Mouse (Mus musculus): ENCODE measurements around the gene Srrd. TPM values are rescaled to one million over a fixed set of nuclear protein-coding genes. Genes with fewer than 3 reads are reported as not detected.
A peak's percentile ranks its signal among the peaks of the same experiment; 100 is the strongest.

Srrd gene
- polyA plus RNA-seq, 1 experiment from 2014 or later, result 30.0 TPM

- WGBS, result 65% methylated on average over 5 of the region's 5 CpGs
- Histone ChIP-seq H3K9me3 (replicated peaks; ENCODE audit: low read length) (no peaks in the 10 kb centered on the region), H3K4me3 (replicated peaks; ENCODE audit: low read depth, low read length) (no peak overlapping the region), H3K4me1 (replicated peaks; ENCODE audit: insufficient read depth, low read length) (0 out of 2 replicates have a peak, but pooled peaks cover 11% of the 10 kb centered on the region), H3K4me2 (ENCODE audit: low read length) (no peak overlapping the region), H3K9ac (ENCODE audit: low read depth, low read length) (no peak overlapping the region), H3K27ac (peak overlapping the region; percentile 42; the same call in 1 of the 2 replicates), H3K36me3 (ENCODE audit: insufficient read depth, low read length) (peaks cover 33% of the 10 kb centered on the region), H3K27me3 (ENCODE audit: insufficient read depth, low read length) (no peaks in the 10 kb centered on the region)
- DNase-seq (ENCODE audit: low spot score) (peak; percentile 40), ATAC-seq (replicated peaks; ENCODE audit: low FRiP score, low read depth) (peak; percentile 73; the same call in 1 of the 2 replicates)
- peak; percentile 48 for TF ChIP-seq CTCF (IDR thresholded peaks at IDR 0.05; ENCODE audit: low read depth)
These were observed 26.4 kb downstream of the Srrd start for GRCm38 (mm10) chr5:112316468-112316867.

GRCm38 (mm10) chr5:112313222-112313885, 29.5 kb downstream of the Srrd start:
- no peaks in the 10 kb centered on the region for H3K27me3 ChIP-seq (ENCODE audit: insufficient read depth, low read length)
- H3K36me3 ChIP-seq (ENCODE audit: insufficient read depth, low read length), result peaks cover 59% of the 10 kb centered on the region
- H3K4me2 ChIP-seq (ENCODE audit: low read length), result no peak overlapping the region
- H3K4me1 ChIP-seq (replicated peaks; ENCODE audit: insufficient read depth, low read length), result 0 out of 2 replicates have a peak, but pooled peaks cover 11% of the 10 kb centered on the region
- 89% methylated on average over 11 of the region's 11 CpGs for WGBS
- ATAC-seq (replicated peaks; ENCODE audit: low FRiP score, low read depth) (no peak), DNase-seq (ENCODE audit: low spot score) (no peak)
- H3K27ac ChIP-seq, result no peak overlapping the region
- no peak for TF ChIP-seq CTCF (IDR thresholded peaks at IDR 0.05; ENCODE audit: low read depth)
- H3K9me3 ChIP-seq (replicated peaks; ENCODE audit: low read length), result no peaks in the 10 kb centered on the region
- H3K4me3 ChIP-seq (replicated peaks; ENCODE audit: low read depth, low read length), result no peak overlapping the region
- H3K9ac ChIP-seq (ENCODE audit: low read depth, low read length), result no peak overlapping the region

GRCm38 (mm10) chr5:112305842-112306241, 37.0 kb downstream of the Srrd start:
- H3K4me1 ChIP-seq (replicated peaks; ENCODE audit: insufficient read depth, low read length), result no peaks in the 10 kb centered on the region
- DNase-seq (ENCODE audit: low spot score), result no peak
- no peaks in the 10 kb centered on the region for H3K9me3 ChIP-seq (replicated peaks; ENCODE audit: low read length)
- WGBS, result 76% methylated on average over 5 of the region's 5 CpGs
- no peak overlapping the region for H3K4me2 ChIP-seq (ENCODE audit: low read length)
- no peak for TF ChIP-seq CTCF (IDR thresholded peaks at IDR 0.05; ENCODE audit: low read depth)
- ATAC-seq (replicated peaks; ENCODE audit: low FRiP score, low read depth), result no peak
- H3K27me3 ChIP-seq (ENCODE audit: insufficient read depth, low read length), result no peaks in the 10 kb centered on the region
- no peak overlapping the region for H3K9ac ChIP-seq (ENCODE audit: low read depth, low read length)
- H3K36me3 ChIP-seq (ENCODE audit: insufficient read depth, low read length), result peaks cover 36% of the 10 kb centered on the region
- H3K4me3 ChIP-seq (replicated peaks; ENCODE audit: low read depth, low read length), result no peak overlapping the region
- H3K27ac ChIP-seq, result no peak overlapping the region

- H3K9ac ChIP-seq (ENCODE audit: low read depth, low read length), result no peak overlapping the region
- H3K36me3 ChIP-seq (ENCODE audit: insufficient read depth, low read length), result 0 out of 2 replicates have a peak, but pooled peaks cover 5% of the 10 kb centered on the region
- H3K27ac ChIP-seq, result no peak overlapping the region
- no peaks in the 10 kb centered on the region for H3K27me3 ChIP-seq (ENCODE audit: insufficient read depth, low read length)
- no peak for TF ChIP-seq CTCF (IDR thresholded peaks at IDR 0.05; ENCODE audit: low read depth)
- ATAC-seq (replicated peaks; ENCODE audit: low FRiP score, low read depth), result no peak
- H3K4me3 ChIP-seq (replicated peaks; ENCODE audit: low read depth, low read length), result no peak overlapping the region
- DNase-seq (ENCODE audit: low spot score), result no peak
- H3K4me1 ChIP-seq (replicated peaks; ENCODE audit: insufficient read depth, low read length), result no peaks in the 10 kb centered on the region; the same call in 1 of the 2 replicates
- no peak overlapping the region for H3K4me2 ChIP-seq (ENCODE audit: low read length)
- 80% methylated on average over 5 of the region's 5 CpGs for WGBS
- no peaks in the 10 kb centered on the region for H3K9me3 ChIP-seq (replicated peaks; ENCODE audit: low read length)
These were observed 40.5 kb downstream of the Srrd start for GRCm38 (mm10) chr5:112302310-112302709.

GRCm38 (mm10) chr5:112301694-112302093, 41.1 kb downstream of the Srrd start:
- ATAC-seq (replicated peaks; ENCODE audit: low FRiP score, low read depth) (no peak), DNase-seq (ENCODE audit: low spot score) (no peak)
- H3K4me2 ChIP-seq (ENCODE audit: low read length), result no peak overlapping the region
- no peaks in the 10 kb centered on the region for H3K9me3 ChIP-seq (replicated peaks; ENCODE audit: low read length)
- 0 out of 2 replicates have a peak, but pooled peaks cover 3% of the 10 kb centered on the region for H3K36me3 ChIP-seq (ENCODE audit: insufficient read depth, low read length)
- no peak overlapping the region for H3K4me3 ChIP-seq (replicated peaks; ENCODE audit: low read depth, low read length)
- H3K27me3 ChIP-seq (ENCODE audit: insufficient read depth, low read length), result no peaks in the 10 kb centered on the region
- no peak overlapping the region for H3K27ac ChIP-seq
- peak; percentile 28; the same call in 1 of the 2 replicates for TF ChIP-seq CTCF (IDR thresholded peaks at IDR 0.05; ENCODE audit: low read depth)
- H3K4me1 ChIP-seq (replicated peaks; ENCODE audit: insufficient read depth, low read length), result no peaks in the 10 kb centered on the region; the same call in 1 of the 2 replicates
- H3K9ac ChIP-seq (ENCODE audit: low read depth, low read length), result no peak overlapping the region
- 82% methylated on average over 4 of the region's 4 CpGs for WGBS

GRCm38 (mm10) chr5:112300721-112301308, 42.0 kb downstream of the Srrd start:
- ATAC-seq (replicated peaks; ENCODE audit: low FRiP score, low read depth) (no peak), DNase-seq (ENCODE audit: low spot score) (no peak)
- Histone ChIP-seq H3K4me2 (ENCODE audit: low read length) (no peak overlapping the region), H3K4me3 (replicated peaks; ENCODE audit: low read depth, low read length) (no peak overlapping the region), H3K9me3 (replicated peaks; ENCODE audit: low read length) (no peaks in the 10 kb centered on the region), H3K36me3 (ENCODE audit: insufficient read depth, low read length) (0 out of 2 replicates have a peak, but pooled peaks cover 3% of the 10 kb centered on the region), H3K27me3 (ENCODE audit: insufficient read depth, low read length) (no peaks in the 10 kb centered on the region), H3K27ac (no peak overlapping the region), H3K4me1 (replicated peaks; ENCODE audit: insufficient read depth, low read length) (no peaks in the 10 kb centered on the region; the same call in 1 of the 2 replicates), H3K9ac (ENCODE audit: low read depth, low read length) (no peak overlapping the region)
- TF ChIP-seq CTCF (IDR thresholded peaks at IDR 0.05; ENCODE audit: low read depth), result no peak
- 85% methylated on average over 6 of the region's 6 CpGs for WGBS
